Mouse (Mus musculus) MN1 (cell line): Measurements from ENCODE around the gene Cstf3.
"Not testable (repeated sequence)": the region's sequence is repeated elsewhere in the genome, so short reads cannot be mapped to it uniquely, and the experiment has no call there.

Experiments
- DNase-seq: peaks from one replicate; pipeline ENCODE4 v3.0.0-alpha.2; 2016; ENCODE audit warnings: low spot score

Cstf3 gene

DNA sequence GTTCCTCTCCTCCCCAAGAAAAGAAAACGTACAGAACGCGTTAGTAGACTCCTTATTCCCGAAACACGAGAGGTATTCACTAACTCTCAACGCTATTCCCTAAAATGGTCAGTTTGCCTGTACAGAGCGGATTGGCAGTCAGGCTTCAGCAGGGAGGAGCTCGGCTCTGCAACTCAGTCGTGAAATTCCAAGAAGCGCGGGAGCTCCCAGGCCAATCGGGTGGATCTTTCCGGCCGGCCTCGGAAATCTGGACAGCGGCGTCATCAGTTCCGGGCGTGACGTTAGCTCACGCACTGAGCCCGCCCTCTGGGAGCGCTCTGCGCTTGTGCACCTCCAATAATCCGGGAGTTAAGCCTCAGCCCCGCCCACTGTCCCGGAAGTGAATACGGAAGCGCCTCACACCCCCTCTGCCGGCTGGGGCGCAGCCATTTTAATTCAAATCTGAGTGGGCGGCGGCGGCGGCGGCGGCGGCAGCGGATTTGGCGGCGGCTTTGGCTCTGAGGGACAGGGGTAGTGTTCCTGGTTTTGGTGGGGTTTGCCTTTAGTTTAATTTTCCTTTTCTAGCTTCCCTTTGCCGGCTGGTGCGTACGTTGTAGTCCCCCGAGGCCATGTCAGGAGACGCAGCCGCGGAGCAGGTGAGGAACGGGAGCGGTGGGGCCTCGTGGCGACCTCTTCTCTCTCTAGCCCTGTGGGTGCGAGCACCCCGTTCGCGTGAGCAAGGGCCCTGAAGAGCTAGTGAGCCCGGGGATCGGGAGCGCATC, at the start of gene Cstf3:
Gene Cstf3 (plus strand): TSS at position 456 of the 761 bp plus-strand sequence.
- DNase-seq: peak; percentile 99

DNA sequence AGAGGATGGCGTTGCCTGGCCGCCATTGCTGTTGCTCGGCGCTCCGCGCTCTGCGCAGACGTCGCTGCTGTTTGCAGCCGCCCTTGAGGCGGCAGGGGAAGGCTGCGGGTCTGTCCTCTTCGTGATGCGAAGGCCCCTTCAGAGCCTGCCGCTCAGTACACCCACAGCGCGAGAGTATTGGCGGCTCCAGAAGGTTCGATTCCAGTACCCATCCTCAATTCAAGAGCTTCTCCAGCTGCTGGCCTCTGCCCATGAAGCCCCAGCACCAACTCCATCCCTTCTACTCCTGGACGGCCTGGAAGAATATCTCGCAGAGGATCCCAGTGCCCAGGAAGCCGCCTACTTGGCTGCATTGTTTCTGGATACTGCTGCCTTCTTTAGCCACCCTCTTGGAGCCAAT, 33.6 kb upstream of the Cstf3 start:
- DNase-seq: not testable (repeated sequence)

DNA sequence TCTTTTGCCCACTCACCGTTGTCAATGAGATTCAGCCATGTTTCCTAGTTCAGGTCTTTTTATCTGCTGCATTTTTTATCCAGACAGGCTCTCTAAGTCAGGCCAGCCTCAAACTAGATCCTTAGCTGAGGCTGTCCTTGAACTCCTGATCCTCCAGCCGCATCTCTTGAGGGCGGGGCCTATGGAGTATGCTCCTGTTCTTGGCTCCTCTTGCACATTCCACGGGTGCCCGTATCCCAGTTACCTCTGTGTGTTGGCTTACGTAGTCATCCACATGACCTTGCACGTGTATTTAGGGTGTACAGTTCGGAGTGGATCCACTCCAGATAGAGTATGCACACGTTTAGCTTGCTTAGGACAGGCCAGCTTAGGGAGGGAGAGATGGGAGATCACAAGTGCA, 32.6 kb upstream of the Cstf3 start:
- no peak for DNase-seq

DNA sequence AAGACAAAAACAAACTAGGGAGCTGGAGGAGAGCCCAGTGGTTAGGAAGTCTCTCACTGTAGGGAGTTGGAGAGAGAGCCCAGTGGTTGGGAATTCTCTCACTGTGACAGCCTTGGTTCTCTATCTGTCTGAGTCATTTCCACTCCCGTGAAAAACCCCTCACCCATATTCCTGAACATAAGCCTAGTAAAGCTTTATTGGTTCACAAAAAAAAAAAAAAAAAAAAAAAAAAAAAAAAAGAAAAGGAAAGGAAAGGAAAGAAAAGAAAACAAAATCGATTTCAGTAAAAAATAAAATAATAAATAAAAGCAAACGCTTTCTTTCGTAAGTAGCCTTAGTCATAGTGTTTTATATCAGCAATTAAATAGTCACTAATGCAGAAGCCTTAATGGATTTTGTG, 32.0 kb upstream of the Cstf3 start:
- no peak for DNase-seq

DNA sequence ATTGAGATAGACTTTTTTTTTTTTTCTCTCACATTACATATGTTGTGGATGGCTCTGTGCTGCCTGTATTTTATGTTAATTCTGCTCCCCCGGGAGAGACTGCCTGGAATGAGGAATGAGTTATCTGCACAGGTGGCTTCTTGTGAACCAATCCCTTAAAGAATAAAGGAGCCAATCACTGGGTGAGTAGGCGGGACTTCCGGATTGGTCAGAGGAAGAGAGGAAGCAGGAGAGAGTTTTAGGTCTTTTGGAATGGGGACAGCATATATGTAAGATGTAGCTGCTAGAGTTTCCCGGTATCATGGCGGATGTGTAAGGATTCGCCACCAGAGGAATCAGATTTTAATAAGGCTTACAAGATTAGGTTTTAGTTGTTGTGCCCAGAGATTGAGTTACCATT, 31.4 kb upstream of the Cstf3 start:
- no peak for DNase-seq

DNA sequence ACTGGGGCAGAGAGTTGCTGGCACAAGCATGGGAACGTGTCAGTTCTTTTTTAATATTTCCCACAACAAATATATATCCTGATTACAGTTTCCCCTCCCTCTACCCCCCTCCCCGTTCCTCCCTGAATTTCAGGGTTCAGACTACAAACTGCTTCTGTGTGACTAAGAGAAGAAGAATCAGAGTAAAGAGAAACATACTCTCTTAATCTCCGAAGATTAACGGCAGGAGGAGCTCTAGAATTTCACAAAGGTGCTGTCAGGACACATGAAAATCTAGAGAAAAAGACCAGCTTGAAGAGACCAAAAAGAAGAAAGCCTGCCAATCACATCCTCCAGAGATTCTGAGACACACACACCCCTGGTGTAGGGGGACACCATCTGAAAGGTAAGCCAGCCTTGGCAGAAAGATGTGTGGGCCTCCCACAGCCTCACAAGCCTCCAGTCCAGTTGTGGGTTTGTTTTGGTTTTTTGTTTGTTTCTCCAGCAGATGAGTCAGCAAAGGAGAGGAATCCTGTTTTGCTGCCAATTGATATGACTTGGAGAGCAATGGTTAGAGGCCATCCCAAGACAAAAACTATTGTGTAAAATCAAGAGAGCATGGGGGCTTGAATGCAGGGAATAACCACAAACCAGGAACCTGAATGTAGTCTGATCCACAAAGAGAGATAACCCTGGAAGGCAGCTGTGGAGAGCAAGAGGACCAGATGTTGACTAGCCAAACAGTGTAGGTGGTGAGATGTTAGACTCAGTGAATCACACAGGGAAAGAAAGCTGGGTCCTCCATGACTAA, 30.5 kb upstream of the Cstf3 start:
- DNase-seq: no peak

DNA sequence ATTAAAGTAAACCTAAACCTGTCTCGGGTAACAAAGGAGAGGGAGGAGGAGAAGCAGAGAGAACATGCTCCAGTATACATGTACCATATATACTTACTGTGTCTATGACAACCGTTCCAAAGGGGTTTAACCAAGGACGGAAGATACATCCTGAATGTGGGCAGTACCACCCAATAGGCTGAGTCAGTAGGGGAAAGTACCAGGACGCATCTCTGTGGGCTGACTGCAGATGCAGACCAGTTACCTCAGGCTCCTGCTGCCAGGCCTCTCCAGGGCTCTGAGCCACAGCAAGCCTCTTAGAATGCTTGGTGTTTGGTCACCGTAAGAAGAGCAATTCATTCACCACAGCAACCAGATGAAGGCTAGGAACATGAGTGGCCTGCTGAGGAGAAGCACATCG, 28.9 kb upstream of the Cstf3 start:
- DNase-seq: no peak

DNA sequence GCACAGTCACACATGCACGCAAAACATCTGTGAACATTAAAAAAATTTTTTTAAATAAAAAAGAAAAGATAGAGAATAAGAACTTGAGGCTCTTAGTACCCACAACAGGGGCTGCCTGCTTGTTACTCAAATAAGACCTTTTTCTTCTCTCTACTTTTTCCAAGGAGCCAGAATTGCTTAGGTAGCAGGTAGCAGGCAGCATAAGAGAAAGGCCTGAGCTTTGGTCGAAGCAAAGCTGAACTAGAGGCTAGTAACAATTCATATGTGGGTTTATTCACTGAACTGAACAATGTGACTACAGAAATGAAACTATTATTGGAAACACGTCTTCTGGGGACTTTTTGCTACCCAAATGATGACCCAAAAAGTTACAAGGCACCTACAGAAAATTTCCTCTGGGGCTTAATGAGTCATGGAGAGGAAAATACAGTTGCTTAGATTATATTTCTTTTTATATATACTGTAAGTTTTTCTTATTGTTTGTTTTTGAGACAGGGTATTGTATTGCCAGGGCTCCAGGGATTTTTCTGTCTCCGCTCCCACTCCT, 28.3 kb upstream of the Cstf3 start:
- DNase-seq: no peak

DNA sequence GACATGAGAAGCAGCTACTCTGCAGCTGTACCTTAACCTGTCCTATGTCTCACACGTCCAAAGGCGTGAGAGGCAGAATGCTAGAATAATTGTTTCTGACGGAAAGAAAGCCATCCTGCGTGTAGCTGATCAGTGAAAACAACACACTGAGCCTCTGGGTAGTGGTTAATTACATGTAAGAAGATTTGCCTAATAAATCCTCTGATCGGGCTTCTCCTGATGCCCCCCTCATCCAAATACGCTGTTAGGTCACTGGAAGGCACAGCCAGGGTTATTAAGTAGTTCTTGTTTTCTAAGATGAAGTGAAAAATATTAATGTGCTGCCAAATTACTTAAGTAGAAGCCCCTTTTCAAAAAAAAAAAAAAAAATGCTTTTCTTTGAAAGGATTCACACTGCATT, 18.3 kb upstream of the Cstf3 start:
- DNase-seq: no peak

DNA sequence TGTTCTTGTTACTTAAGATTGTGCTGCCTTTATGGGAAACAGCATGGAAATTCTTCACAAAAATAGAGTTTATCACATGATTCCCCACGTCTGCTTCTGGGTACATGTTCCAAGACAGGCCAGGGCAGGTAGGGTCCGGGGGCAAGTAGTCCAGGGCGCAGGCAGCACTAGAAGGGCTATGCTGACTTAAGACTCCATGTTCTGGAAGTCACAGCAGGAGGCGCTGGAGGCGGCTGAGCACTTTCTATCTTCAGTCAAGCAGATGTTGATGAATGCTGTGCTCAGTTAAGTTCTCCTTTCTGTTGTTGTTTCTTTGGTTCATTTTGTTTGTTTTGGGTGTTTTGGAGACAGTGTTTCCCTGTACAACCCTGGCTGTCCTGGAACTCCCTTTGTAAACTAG, 14.1 kb upstream of the Cstf3 start:
- DNase-seq: no peak

DNA sequence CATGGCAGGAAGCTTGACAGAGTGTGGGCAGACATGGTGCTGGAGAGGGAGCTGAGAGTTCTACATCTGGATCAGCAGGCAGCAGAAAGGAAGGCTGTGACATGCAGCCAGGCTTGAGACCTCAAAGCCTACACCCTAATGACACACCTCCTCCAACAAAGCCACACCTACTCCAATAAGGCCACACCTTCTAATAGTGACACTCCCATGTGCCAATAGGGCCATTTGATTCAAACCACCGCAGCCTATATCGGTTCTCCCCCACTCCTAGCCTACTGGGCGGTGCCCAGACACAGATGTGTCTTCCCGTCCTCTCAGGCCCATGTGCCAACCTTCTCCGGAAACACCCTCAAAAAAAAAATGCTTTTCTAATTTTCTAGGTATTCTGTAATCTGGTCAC, 12.3 kb upstream of the Cstf3 start:
- DNase-seq: no peak

DNA sequence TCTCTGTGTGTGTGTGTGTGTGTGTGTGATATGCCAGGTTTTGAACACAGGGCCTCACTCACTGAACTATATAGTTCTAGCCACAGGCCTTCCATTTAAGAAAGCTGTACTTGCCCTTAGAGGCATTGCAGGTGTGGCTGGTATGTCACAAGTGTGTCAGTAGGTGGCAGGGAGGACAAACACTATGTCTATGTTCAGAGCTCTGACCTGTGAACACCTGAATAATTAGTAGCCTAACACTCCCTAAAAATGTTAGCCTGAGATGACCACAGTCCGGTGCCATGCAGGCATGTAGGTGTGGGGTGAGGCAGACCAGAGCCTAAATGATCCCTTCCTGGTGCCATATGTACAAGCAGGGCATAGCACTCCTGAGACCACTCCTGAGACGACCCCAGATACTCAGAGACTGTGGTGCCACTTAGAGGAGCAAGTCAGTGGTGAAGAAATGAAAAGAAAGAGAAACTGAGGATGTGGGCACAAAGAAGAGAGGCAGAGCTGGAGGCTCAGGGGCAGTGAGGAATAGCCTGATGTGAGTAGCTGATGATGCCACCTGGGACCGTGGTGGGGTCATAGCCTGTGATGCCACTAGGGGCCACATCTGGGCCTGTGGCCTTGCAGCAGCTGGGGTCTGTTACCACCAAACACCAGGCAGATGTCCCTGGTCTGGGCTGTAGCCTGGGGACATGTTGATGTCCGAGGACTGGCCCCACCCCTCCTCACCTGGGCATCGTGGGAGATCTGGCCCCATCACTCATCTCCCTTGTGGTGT, 11.3 kb upstream of the Cstf3 start:
- no peak for DNase-seq

DNA sequence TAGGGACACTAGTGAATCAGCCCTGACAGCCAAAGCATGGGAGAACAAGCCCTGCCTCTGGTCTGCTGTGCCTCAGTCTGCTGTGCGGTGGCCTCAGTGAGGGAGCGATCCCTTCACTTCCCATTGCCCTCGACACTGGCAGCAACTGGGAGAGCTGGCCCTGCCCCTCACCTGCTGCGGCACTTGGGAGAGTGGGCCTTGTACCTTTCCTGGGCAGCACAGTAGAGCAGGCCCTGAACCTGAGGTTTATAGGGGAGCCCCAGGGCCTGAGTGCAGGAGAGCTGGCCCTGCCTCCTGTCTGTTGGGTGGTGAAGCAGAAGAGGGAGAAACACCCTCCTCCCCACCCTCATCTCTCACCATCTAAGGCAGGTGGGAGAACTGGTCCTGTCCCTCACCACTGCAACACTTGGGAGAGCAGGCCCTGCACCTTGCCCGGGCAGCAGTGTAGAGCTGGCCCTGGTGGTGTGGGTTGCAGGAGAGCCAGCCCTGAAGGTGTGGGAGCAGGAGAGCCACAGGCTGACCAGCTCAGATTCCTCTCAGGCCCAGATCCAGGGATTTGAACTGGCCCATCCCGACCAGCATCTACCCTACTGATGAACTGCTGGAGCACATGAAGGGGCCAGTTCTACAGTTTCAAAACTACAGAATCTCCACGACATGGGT, 10.4 kb upstream of the Cstf3 start:
- DNase-seq: no peak

DNA sequence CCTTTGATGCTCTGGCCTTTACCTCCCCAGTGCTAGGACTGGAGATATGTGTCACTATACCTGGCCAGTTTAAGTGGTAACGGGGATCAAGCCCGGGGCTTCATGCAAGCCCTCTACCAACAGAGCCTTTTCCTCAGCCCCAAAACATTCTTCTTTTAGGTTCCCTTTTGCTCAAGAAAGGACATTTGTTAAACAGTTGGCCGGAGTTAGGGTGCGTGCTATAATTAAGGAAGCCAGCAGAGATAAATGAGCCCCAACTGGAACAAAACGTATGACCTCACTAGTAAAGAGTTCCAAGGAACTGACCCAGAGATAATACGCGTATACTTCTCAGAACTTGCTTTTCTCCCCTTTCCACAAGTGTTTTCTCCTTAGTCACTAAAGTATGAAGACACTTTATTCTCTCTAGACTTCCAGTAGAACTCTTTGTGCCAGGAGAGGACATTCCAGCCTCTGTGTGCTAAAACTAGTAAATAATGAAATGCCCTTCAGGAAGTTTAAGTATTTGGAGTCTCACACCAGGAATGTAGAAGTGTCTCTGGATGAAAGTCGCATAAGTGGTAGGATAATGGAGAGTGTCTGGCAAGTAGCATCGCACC, 8.9 kb upstream of the Cstf3 start:
- DNase-seq: no peak

DNA sequence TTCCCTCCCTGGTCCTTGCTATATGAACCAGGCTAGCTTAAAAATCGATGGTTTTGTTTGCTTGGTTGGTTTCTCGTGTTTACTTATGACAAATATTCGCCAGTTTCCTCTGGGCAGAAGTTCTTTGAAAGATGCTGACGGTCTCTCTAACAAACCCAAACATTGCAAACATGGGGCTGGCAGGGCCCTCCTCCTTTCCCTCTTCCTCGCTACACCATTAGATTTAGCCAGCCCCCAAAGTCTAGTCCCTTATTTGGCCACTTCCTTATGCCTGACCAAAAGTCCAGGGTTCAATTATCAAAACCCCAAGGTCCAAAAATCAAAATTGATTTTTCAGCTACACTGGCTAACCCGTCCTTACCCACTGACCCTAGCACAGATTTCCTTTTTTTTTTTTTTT, 7.3 kb upstream of the Cstf3 start:
- no peak for DNase-seq

DNA sequence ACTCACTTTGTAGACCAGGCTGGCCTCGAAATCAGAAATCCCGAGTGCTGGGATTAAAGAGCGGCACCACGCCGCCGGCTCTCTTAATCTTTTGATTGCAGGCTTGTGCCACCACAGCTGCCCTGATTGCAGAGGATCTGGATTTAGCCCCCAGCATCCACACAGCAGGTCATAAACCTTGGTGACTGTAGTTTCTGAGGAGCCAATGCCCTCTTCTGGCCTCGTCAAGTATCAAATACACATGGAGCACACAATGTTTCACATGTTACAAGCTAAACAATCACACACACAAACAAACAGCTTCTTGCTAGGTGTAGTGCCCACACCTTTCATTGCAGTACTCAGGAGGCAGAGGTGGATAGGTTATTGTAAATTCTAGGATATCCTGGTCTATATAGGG, 6.1 kb upstream of the Cstf3 start:
- no peak for DNase-seq

DNA sequence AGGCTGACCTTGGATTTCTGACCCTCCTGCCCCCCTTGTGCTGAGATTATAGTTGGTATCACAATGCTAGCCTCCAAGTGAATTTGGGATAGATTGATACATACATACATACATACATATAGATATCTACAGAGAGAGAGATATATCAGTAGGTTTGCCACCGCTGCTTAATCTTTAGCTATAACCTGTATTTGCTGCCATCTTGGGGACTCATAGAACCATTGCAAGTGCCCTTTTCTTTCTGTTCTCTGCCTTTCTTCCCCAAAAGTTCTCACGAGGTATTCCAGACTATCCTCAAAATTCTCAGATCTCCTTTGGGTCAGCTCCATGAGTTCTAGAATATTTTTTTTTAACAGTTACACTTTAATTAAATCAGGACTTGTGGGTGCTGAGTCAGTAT, 4.7 kb upstream of the Cstf3 start:
- DNase-seq: peak; percentile 44

DNA sequence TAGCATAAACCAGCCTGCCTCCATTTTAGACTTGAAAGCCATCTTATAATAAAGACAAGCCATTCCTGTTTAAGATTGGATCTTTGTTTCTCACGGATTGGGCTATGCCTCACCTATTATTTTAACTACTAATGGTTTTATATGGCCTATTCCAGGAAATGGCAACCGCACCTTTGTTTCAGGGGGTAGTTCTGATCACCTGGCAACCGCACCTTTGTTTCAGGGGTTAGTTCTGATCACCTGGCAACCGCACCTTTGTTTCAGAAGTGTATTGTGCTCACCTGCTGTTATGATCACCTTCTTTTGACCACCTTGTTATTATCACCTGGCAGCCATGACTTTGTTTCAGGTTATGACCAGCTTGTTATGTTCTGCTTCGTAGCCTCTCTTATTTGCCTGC, 1.8 kb upstream of the Cstf3 start:
- no peak for DNase-seq

DNA sequence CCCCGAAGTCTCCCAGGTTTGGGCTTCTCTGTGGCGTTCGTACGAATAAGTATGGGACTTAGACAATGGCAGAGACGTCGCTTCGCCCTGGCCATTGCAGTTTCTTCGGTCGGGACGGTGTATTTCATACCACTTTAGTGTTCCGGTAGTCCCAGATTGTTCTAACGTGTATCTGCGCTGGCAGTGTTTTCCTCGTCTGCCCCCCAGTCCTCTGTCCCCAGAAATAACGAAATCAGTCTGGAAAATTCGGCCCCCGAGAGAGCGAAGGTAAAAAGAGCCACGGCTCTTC, 450 bp downstream of the Cstf3 start:
- DNase-seq: no peak

DNA sequence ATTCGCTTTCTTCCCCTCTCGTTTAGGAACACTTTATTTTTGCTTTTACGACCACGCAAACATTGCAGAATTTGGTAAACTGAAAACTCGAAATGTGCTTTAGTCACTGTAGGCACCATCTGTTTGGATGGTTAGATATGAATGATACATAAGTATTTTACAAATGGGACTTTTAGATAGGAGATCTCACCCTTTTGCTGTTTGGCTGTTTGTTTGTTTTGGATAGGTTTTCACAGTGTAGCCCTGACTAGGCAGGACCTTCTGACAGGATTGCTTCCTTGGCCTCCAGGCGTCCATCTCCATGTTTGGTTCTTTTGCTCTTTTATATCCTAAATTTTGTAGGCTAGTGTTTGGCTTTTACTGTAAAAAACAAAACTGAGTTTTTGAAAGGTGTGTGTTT, 818 bp downstream of the Cstf3 start:
- DNase-seq: peak; percentile 35

DNA sequence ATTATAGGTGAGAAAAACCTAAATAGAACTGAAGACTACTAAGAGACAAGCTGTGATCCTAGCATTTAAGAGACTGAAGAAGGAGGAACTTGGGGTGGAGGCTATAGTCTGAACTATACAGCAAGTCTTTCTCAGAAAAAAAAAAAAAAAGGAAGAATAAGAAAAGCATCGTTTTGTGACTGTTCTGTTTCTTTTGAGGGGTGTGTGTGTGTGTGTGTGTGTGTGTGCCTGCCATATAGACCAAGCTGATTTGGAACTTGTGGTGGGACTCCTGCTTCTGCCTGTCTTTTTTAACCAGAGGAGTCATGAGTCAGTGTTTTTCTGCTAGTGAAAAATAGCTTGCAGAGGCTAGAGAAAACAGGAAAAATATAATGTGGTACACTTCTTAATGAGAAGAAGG, 4.7 kb downstream of the Cstf3 start:
- DNase-seq: no peak

DNA sequence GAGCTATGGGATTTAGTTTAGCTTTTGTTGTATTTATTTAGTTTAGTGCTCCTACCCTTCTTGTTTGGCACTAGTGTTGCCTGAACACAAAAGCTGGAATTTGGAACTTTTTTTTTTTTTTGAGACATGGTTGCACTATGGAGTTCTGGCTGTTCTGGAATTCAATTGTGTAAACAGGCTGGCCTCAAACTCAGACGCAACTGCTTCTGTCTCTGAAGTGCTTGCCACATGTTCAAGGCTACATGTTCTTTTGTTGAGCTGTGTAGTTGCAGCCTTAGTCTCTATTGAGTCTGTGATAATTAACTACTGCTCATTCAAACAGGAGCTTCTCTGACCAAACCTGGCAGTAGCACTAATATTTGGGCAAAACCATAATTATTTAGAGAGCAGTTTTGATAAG, 13.1 kb downstream of the Cstf3 start:
- DNase-seq: no peak
